Mouse (Mus musculus) C2C12 (cell line): Measurements from ENCODE around the gene Rubcnl.

Experiments used
- CTCF ChIP-seq: IDR thresholded peaks from one replicate; pipeline ENCODE4 v1.5.1; 2011; ENCODE audit not compliant: control insufficient read depth, insufficient read depth, insufficient read length
- MYOD1 ChIP-seq: IDR thresholded peaks from one replicate; pipeline ENCODE4 v1.6.1; 2011; ENCODE audit warnings: low read depth; ENCODE audit not compliant: control insufficient read depth, insufficient read length
- USF1 ChIP-seq: IDR thresholded peaks from one replicate; pipeline ENCODE4 v1.6.1; 2011; ENCODE audit warnings: low read depth, mild to moderate bottlenecking, control low read depth, moderate library complexity

- TF ChIP-seq CTCF (no peak), USF1 (no peak), MYOD1 (no peak)
Observed at GRCm38 (mm10) chr14:74972687-74973086, 43.1 kb upstream of the Rubcnl start.
